Mouse (Mus musculus) c-Kit-negative CD71-positive TER-119-positive erythroid progenitor cells, embryonic 14.5 days (primary cell): Measurements from ENCODE around the gene Gsg1l.

Experiments used
- DNase-seq: peaks from one replicate; pipeline ENCODE4 v3.0.0-alpha.2; 2013; ENCODE audit warnings: low read depth, low spot score

The Gsg1l gene

DNA sequence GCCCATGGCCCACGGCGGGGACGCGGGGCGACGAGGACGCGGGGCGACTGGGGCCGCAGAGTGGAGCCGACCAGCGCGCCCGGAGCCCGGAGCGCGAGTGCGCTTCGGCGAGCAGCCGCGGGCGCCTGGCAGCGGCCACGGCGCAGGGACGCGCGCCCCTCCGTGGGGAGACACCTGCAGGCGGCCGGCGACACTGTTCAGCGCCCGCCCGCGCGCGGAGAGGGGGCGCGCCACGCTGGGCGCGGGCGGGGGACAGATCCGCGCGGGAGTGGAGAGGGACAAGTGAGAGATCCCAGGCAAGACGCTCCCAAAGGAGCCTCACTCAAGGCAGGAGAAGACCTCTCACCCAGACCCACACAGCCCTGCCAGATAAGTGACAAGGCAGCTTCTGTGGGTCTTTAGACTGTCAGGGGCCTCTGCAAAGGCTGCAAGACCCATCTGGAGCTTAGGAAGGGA, at the start of gene Gsg1l:
Gsg1l (minus strand) TSS at position 126 of the 456 bp plus-strand sequence.
- no peak for DNase-seq

DNA sequence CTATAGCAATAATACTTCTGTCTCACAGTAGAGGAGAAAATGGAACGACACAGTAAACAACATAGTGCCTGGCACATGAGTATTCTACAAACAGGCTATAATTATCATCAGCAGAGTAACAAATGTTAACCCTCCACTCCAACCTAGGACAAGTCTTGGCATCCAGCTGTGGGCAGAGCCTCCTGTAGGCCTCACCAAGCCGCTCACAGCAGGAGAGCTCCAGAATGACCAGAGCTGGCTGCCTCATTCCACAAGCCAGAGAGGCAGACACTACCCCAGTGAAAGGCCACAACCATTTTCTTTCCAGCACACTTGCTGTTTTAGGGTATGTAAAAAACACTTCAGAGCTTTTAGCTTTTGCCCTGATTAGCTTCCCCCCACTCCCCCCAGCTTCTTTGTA, 45.5 kb upstream of the Gsg1l start:
- no peak for DNase-seq

DNA sequence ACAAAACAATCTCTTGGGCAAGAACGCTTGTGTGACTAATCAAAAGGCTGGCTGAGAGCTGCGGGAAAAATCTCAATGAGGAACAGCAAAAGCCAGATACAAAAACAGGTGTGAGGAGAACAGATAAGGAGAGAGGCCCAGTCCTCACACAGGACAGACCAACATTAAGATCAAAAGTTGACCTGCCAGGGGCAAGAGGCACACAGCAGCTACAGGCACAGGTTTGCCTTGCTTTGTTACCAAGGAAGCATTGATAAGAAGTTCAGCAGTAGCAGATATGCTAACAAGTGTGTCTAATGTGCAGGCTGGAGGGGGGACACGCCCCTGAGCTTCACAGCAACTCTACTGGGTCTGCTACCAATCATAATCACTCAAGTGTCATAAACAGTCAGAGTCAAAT, 44.3 kb upstream of the Gsg1l start:
- no peak for DNase-seq

DNA sequence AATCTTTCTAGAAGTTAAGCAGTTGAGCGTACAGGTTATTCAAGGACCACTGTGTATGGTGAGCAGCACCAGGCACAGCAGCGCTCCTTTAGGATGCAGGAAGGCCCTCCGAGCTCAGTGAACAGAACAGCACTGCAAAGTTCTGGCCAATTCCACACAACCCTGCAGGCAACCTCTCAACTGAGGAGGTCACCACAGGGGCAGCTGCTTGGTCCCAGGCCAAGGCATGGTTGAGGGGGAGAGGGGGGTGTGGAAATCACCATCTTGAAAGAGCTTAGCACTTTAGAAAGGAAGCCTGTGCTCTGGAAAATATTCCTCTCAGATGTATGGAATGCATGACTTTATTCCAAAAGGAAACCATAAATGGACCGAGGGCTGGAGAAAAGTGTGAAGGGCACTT, 39.3 kb upstream of the Gsg1l start:
- DNase-seq, result no peak

DNA sequence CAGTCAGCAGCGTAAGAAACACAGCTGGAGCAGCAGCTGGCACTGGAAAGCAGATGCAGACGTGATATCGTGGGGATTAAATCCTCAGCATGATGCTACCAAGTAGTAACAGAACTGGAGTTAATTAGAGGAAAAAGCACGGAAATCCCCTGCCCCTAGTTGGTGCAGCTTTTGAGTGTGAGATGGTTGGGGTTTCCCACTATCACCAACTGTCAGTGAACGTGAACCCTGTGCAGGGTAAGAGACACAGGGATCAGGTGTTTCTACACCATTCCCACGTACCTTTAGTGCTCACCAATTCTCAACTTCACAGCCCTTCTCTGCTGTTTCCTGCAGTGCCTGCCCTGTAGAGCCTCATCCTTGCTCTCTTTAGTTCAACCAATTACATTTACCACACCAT, 37.6 kb upstream of the Gsg1l start:
- no peak for DNase-seq

DNA sequence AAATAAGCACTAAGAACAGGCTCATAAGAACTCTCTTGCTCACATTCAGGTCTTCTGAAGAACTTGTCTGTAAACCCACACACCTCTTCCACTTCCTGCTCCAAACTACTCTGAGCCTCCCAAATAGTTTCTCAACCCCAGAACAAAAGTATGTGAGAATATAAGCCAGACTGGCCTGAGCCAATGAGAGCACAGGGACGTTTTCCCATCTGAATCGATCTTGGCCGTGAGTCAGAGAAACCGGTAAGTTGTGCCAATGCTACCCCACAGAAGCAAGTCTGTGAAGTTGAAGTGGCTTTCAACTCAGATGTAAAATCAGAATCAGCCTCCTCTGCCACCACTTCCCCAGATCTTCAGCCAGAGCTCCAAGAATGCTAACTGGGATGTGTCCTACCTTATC, 31.1 kb upstream of the Gsg1l start:
- no peak for DNase-seq

DNA sequence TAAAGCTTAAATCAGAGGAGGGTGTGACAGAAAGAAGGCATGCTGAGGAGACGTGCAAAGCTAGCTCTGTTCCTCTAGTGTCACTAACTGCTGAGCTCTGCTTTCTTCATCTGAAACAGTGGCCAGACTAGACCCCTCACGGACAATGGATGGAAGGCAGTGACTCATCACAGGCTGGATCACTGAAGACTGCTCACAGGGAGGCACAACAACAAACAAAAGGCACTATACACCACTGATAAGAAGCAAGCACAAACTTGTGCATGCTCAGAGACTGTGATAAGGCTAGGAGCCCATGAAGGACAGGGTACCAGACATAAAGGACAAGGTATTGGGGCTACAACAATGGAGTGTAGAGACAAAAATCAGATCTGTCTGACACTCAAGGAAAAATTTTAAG, 29.0 kb upstream of the Gsg1l start:
- no peak for DNase-seq

DNA sequence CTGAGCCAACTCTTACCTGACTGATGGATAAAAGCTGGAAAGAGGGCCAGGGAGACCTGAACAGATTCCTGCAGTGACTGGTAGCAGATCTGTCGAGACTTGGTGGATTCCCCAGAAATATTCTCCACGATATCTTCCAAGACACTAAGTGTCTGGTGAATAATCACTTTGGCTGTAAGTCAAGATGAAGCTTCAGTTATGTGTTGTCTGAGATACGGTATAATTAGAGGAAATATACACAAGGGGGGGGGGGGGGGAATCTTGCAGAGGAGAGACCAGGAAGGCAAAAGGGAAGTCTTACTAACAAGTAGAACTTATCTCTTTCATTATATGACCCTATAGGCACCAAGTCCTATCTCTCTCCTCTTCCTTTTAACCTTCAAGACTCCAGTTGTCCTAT, 27.7 kb upstream of the Gsg1l start:
- no peak for DNase-seq

DNA sequence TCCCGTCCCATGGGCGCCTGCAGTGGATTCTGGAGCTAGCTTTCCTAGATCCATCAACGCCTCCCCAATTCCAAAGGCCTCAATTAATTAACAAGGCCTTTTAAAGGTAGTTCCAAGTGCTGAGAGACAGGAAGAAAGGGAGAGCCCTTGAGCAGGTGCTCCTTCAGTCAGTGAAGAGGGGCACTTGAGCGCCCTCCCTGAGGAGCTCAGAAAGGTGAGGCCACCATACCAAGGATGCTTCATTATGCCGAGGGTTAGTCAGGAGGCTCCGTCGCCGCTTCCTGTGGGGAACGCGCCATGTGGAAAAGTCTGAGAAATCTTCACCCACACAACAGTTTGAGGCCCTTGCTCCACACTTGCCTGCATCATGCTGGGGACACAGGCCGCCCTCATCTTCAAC, 18.2 kb upstream of the Gsg1l start:
- no peak for DNase-seq

DNA sequence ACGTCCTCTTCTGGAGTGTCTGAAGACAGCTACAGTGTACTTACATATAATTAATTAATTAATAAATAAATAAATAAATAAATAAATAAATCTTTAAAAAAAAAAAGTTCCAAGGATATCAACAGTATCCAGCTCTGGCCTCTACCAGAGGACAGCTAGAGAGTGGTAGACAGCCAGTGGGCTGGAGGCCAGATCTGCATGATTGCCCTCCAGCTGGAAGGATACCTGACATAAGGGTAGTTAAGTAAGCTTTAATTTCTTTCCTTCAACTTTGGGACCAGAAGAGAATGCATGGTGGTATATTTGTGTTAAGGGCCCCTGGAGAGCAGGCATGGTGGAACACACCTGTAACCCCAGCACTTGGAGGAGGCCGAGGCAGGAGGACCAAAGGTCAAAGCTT, 17.6 kb upstream of the Gsg1l start:
- DNase-seq, result no peak

DNA sequence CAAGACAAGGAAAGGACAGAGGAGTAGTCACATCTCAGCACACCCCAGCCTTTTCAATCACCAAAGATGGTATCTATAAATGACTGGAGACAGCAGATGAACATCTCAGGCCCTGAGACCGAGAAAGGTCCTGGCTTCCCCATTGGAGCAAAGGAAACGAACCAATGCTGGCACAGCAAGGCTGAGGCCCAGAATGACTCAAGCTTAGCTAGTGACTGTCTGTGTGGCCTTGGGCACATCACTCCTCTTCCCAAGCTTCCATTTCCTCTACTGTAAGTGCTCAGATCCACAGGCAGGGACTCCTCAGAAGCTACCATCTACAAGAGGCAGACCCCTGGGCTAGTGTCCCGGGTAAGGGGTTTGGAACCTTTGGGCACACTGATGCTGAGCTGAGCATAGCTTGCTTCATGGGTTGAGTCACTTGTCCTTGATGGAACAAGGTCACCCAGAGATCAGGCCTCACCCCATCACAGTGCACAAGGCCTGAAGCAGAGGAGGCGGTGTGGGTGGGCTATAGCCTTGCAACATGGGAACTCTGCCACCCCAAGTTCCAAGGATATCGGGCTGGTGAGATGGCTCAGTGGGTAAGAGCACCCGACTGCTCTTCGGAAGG, 17.1 kb upstream of the Gsg1l start:
- DNase-seq, result no peak

DNA sequence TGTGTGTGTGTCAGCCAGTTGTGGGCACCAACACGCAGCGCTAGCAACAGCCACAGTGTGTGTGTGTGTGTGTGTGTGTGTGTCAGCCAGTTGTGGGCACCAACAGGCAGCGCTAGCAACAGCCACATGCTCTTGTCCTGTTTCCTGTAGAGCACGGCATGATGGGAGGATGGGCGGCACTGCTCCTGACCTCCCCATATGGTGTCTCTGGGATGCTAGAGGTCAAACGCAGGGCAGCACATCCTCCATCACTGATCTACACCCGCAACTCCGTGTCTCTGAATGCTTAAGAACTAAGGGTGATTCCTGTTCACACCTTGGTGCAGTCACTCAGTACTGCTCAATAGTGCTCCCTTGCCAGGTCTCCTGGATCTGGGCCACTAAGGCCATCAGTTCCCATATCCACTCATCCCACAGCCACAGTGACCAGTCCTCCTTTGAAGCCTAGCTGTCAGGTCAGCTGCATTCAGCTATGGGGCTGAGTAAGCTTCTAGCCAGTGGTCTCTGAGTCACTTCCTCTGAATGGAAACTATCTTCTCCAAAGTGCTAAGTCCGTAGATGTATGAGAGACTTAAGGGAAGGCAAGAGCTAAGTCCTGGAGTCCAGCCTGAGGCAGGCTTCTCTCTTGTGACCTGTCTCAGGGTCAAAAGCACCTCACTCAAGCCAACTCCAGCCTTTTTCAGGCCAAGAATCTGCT, 15.2 kb upstream of the Gsg1l start:
- no peak for DNase-seq

DNA sequence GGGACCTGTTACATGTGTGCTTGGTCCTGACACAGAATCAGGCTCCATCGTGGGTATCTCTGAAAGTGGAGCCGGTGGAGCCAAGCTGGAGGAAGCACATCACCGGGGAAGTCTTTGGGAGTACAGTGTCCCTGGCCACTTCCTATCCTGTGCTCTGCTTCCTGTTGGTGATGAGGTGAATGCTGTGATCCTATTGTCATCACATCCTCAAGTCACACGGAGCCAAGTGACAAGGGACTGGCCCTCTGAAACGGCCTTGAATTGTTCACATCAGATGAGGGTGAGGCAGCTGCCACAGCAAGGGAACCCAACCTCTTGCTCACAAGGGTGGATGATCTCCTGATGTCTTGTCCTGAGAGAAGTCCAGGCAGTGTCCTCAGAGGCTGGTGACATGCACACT, 14.4 kb upstream of the Gsg1l start:
- DNase-seq, result no peak

DNA sequence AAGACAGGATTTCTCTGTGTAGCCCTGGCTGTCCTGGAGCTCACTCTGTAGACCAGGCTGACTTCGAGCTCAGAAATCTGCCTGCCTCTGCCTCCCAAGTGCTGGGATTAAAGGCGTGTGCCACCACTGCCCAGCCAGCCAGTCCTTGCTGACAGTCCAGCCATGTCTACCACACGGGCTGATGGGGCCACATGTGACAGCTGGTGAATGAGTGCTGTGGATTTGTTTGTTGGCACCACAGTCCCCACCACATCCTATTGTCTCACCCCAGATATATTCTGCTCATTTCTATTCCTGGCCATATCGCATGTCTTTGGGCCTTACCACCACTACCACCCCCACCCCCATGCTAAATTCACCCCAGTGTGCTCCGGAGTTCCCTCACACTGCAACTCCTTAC, 12.5 kb upstream of the Gsg1l start:
- DNase-seq, result no peak

DNA sequence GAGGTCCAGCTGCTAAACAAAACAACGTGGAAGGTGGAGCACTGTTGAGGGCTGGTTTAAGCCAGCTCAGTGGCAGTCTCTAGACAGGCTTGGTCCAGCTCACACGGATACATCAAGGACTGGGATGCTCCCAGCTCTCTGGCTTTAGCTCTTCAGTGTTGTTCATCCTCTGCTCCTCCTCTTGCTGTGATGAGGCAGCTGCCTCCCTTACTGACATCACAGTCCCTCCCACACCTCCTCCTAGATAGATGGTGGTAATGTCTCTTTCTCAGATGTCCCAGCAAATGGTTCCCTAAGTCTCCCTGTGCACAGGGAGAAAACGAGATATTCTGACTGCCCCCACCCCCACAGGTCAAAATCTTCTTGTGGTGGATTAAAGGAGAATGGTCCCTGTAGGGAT, 11.0 kb upstream of the Gsg1l start:
- DNase-seq, result no peak

DNA sequence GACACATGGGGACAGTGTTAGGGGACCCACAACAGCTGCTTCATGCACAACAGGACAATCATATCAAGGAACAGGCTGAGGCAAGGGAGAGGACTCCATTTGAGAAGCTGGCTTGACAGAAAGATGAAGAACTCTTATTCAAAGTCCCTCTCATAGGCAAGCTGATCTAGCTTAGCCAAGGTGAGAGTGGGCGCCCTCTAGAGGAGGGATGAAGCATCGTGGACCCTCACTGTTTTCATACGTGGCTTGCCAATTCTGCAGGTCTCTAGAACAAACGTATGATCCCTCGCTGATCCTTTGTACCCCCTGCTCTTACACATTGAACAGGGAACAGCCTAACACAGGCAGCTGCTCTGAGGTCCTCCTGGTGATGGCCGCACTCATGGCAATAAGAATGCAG, 7.6 kb upstream of the Gsg1l start:
- DNase-seq, result peak; percentile 32

DNA sequence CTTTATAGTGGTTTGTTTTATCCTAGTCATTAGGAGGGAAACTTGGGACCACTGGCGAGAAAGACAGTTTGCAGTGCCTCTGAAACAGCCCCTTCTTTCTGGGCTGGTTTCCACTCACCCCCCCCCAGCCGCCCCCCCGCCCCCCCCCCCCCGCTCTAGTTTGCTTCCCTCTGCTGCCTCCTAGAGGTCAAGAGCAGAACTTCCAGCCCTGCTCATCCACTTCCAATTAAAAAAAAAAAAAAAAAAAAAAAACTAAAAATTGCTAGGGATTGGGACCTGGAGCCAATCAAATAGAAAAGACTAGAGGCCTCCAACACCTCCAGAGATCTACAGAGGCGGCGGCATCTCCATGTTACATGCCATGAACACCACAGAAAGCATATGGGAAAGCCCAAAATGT, 5.9 kb upstream of the Gsg1l start:
- DNase-seq, result no peak

DNA sequence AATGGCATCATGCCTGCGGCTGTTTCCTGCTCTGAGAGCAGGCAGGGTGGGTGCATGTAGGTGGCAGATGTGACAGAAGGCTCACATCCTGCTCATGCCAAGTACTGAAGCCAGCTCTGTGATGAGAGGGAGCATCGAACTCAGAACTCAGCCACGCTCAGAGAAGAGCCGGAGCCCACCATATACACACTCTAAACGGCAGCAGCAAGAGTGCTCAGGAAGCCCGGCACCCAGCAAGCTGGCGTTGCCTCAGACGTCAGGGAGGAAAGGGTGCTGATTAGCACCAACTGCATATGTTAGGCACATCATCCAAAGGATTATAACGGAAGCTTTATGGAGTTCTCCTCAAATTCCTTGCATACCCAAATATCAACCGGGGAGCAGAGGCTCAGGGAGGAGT, 5.4 kb upstream of the Gsg1l start:
- DNase-seq, result no peak

DNA sequence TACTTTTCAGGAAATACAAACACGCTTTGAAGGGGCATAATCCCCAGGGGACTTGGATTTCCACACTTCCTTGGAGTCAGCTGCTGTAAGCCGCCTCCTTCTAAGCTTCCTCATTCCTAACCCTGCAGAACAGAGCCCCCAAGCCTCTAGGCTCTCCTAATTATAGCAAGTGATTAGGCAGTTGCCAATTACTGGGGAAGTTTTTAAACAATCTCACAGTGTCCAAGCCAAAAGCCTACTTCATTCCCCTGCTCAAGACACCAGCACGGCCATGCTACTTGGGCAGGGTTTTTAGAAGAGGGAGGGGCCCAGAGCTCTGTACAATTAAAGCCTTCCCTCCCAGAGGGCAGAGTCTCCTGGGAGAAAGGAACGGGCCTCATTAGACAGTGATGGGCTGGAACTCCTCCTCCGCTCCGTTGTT, 4.1 kb upstream of the Gsg1l start:
- DNase-seq, result no peak

DNA sequence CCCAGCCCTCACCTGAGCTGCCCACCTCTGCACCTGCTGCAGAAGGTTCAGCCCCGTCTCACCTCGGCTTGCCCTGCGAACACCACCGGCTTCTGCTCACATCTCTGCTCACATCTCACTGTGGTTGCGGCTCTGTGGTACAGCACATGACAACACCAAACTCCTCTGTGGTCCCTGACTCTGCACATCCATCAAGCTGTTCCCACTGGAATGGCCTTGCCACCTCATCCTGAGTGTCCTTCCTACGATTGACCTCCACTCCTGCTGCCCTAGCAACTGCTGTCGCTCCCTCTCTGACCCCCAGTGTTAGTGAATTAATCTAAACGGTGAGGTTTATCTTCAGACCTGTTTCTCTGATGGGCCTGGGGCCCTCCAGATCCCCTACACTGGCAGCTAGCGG, 2.9 kb upstream of the Gsg1l start:
- no peak for DNase-seq

DNA sequence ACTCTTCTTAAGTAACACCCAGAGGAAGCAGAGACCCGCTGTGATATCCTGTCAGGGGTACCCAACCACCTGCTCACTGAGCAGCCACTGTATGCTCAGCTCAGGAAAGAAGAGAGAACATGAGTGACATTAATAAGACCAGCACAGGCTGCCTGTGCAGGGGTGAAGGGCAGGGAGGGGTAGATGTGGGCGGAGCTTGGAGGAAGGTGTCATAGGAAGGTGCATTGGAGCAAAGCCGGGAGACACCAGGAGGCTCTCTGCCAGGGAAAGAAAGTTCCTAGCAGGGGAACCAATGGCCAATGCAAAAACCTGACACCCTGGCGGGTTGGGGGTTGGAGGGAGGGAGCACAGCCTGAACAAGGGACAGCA, 1.8 kb upstream of the Gsg1l start:
- DNase-seq, result no peak

DNA sequence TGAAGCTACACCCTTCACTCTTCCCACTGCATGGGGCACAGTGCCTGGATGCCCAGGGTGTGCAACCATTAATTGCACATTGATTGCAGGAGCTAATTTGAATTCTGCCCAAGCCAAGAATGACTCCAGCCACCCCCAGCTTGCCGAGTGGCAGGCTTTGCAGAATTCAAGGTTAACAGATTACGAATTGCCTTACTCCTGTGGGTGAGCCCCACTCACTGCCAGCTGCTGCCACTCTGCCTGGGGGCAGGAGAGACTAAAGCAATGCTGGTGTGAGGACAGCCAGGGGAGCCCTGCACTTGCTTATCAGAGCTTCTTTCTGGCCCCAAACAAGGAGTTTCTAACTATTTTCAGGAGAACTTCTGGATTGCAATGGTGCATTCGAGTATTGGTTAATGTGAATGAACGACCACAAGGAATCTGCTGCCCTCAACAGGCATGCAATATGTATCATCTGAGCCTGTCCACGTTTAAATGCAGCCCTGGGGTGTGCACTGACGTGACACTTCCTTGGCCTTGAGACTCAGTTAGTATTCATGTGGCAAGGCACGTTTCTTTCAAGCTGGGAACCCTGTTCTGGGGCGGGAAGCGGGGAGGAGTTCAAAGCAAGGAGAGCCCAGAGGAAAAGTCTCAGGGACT, 1.2 kb upstream of the Gsg1l start:
- no peak for DNase-seq

DNA sequence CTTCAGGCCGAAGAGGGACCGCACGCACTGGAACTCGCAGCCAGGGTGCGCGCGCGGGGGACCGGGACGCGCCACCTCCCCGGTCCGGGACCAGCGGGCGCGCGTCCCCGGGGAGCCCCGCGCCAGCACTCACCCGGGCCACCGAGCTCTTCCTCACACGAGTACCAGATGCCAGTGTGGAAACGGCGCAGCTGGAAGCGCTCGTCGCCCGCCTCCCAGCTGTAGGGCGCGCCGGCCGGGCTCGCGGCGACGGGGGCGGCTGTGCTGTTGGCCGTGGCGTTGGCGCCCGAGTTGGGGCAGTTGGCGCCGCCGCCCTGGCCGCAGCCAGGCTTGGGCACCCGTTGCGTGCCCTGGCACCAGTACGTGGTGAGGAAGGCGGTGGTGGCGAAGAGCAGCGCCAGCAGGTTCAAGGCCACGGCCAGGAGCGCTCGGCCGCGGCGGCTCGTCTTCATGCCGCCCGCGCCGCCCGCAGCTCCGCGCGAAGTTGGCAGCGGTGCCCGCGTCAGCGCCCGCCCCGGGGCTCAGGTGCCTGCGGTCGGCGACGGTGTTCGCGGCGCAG, 405 bp downstream of the Gsg1l start:
- no peak for DNase-seq
